Mouse (Mus musculus) G1E (cell line): ENCODE results near the gene Sem1.

Experiments used
- CTCF ChIP-seq: IDR thresholded peaks from 2 replicates; pipeline ENCODE4 v1.5.1; 2012; ENCODE audit warnings: low read depth, low read length, inconsistent platforms, mixed read lengths
- POLR2AphosphoS5 ChIP-seq: IDR thresholded peaks from 2 replicates; pipeline ENCODE4 v1.6.1; 2012; ENCODE audit warnings: low read depth, low read length, inconsistent platforms; ENCODE audit not compliant: insufficient replicate concordance

GRCm38 (mm10) chr6:6575796-6576195 is 2.7 kb downstream of the Sem1 start:
- TF ChIP-seq CTCF, result no peak
- no peak for TF ChIP-seq POLR2AphosphoS5
